Mouse (Mus musculus) embryonic fibroblast, embryonic 13.5 days (primary cell): ENCODE results near the gene P2rx4.

Experiments
- CTCF ChIP-seq: IDR thresholded peaks from 2 replicates; pipeline ENCODE4 v1.5.1; 2011; ENCODE audit warnings: mild to moderate bottlenecking, control low read depth, low read length, moderate library complexity, borderline replicate concordance; ENCODE audit not compliant: insufficient read depth
- POLR2A ChIP-seq: IDR thresholded peaks from 2 replicates; pipeline ENCODE4 v1.6.1; 2011; ENCODE audit warnings: low read depth, mild to moderate bottlenecking, control low read depth, low read length, moderate library complexity

DNA sequence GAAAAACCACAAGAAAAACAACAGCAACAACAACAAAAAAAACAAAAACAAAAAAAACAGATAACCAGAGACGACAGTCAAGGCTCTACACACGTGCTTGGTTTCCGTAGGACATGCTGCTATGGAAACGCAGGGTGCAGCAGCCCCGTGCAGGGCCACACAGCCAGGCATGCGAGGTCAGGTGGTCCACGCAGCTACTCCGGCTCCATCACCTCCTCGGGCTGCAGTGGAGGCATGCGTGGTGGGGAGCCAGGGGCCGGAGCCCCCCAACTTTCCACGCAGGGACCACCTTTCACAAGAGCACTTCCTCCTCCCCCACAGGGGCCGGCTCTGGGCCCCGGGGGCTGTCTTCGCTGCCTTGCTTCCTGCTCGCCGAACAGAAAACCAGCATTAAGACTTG lies 26.5 kb downstream of the P2rx4 start:
- TF ChIP-seq POLR2A (no peak), CTCF (no peak)
